Mouse (Mus musculus): ENCODE data around the gene Cd28.

- TF ChIP-seq CTCF (IDR thresholded peaks at IDR 0.05; ENCODE audit: low read depth) (no peak), EP300 (IDR thresholded peaks at IDR 0.05; ENCODE audit: low read depth) (no peak)
Measured at GRCm38 (mm10) chr1:60757631-60758030, 41.0 kb downstream of the Cd28 start.

Measured in heart, postnatal 0 days (tissue).